Mouse (Mus musculus) liver, adult 2 months (tissue): ENCODE results near the gene Cldn20. TPM values are rescaled to one million over a fixed set of nuclear protein-coding genes. Genes with fewer than 3 reads are reported as not detected.

ENCODE experiments used
- DNase-seq: peaks from one replicate; pipeline ENCODE4 v3.0.0-alpha.2; 2011; ENCODE audit warnings: low read depth, low spot score; ENCODE audit errors: extremely low read depth
- H3K27ac ChIP-seq: fragments of 200-500 bp; replicated peaks from 2 replicates; pipeline ENCODE4 v1.5.1; 2012; ENCODE audit warnings: low read depth, mild to moderate bottlenecking, control low read depth, inconsistent platforms, low read length; ENCODE audit not compliant: insufficient read depth
- H3K27me3 ChIP-seq: fragments of 200-500 bp; 2 replicates; pipeline ENCODE4 v1.6.1; 2012; ENCODE audit warnings: mild to moderate bottlenecking, moderate library complexity, low read length, inconsistent platforms; ENCODE audit not compliant: control insufficient read depth, insufficient read depth
- H3K36me3 ChIP-seq: fragments of 200-500 bp; 2 replicates; pipeline ENCODE4 v1.6.1; 2012; ENCODE audit warnings: low read length, inconsistent platforms; ENCODE audit not compliant: control insufficient read depth, insufficient read depth
- H3K4me1 ChIP-seq: fragments of 200-500 bp; 2 replicates; pipeline ENCODE4 v1.6.1; 2011; ENCODE audit warnings: low read length; ENCODE audit not compliant: control insufficient read depth, insufficient read depth
- H3K4me3 ChIP-seq: fragments of 200-500 bp; 2 replicates; pipeline ENCODE4 v1.5.1; 2011; ENCODE audit warnings: low read depth, mild to moderate bottlenecking, control low read depth, low read length, moderate library complexity; ENCODE audit not compliant: insufficient read depth
- H3K79me2 ChIP-seq: fragments of 200-500 bp; 2 replicates; pipeline ENCODE4 v1.6.1; 2012; ENCODE audit warnings: inconsistent platforms, mild to moderate bottlenecking, low read length, moderate library complexity; ENCODE audit not compliant: control insufficient read depth, insufficient read depth
- H3K9ac ChIP-seq: fragments of 200-500 bp; 2 replicates; pipeline ENCODE4 v1.6.1; 2012; ENCODE audit warnings: low read depth, mild to moderate bottlenecking, control low read depth, inconsistent platforms, low read length
- CTCF ChIP-seq: fragments of 200-500 bp; IDR thresholded peaks from 2 replicates; pipeline ENCODE4 v1.5.1; 2011; ENCODE audit warnings: low read depth, low read length, control low read depth
- POLR2A ChIP-seq: fragments of 200-500 bp; IDR thresholded peaks from 2 replicates; pipeline ENCODE4 v1.6.1; 2011; ENCODE audit warnings: low read length, control low read depth; ENCODE audit not compliant: insufficient read depth; ENCODE audit errors: extremely low read depth
- WGBS: fragments of 180-500 bp; shearing (Covaris S2); methylation state at CpG from one replicate; pipeline ENCODE4 v1.1.7; 2018; 5-methylcytosine and 5-hydroxymethylcytosine counted together
- polyA plus RNA-seq: library from polyadenylated mRNA; depleted of rRNA; stranded (reverse); fragments of >200 nt; gene quantifications from 2 replicates; pipeline ENCODE4 v1.2.3, GENCODE M21; 2012
- total RNA-seq: library from RNA; depleted of rRNA; stranded (reverse); fragments of >200 nt; gene quantifications from 2 replicates; pipeline ENCODE4 v1.2.3, GENCODE M21; 2014

Gene Cldn20
- total and polyA plus RNA-seq, 2 experiments = 0.24 TPM; not detected in 1

- Histone ChIP-seq H3K27ac (no peak overlapping the region), H3K4me3 (no peak overlapping the region), H3K9ac (no peak overlapping the region), H3K79me2 (no peaks in the 10 kb centered on the region), H3K4me1 (peaks cover 2% of the 10 kb centered on the region), H3K27me3 (no peaks in the 10 kb centered on the region), H3K36me3 (peaks cover 2% of the 10 kb centered on the region; the same call in 1 of the 2 replicates)
- no peak for TF ChIP-seq POLR2A
- no peak for TF ChIP-seq CTCF
- no peak for DNase-seq
- WGBS = 50% methylated on average over 1 of the region's 1 CpGs
Observed at GRCm38 (mm10) chr17:3556251-3556650, 23.9 kb downstream of the Cldn20 start.

- Histone ChIP-seq H3K79me2 (no peaks in the 10 kb centered on the region), H3K4me3 (peak within 1 kb of the TSS; percentile 77)
- WGBS = under 1% methylated on average over 60 of the region's 60 CpGs
Observed at GRCm38 (mm10) chr17:3557331-3558311, 25.3 kb downstream of the Cldn20 start, which contains the start of gene Tfb1m. Gene Tfb1m (minus strand): TSS chr17:3557781.

GRCm38 (mm10) chr17:3558356-3558870 lies 26.1 kb downstream of the Cldn20 start:
- H3K27ac ChIP-seq = peak overlapping the region; percentile 71
- H3K79me2 ChIP-seq = no peaks in the 10 kb centered on the region
- H3K36me3 ChIP-seq = peaks cover 1% of the 10 kb centered on the region; the same call in 1 of the 2 replicates
- peak overlapping the region; percentile 54; the same call in 1 of the 2 replicates for H3K4me3 ChIP-seq
- no peaks in the 10 kb centered on the region for H3K27me3 ChIP-seq
- 32% methylated on average over 9 of the region's 9 CpGs for WGBS
- no peak overlapping the region for H3K9ac ChIP-seq
- peak; percentile 71 for DNase-seq
- H3K4me1 ChIP-seq = peaks cover 2% of the 10 kb centered on the region
- TF ChIP-seq CTCF (no peak), POLR2A (no peak)

More at GRCm38 (mm10) chr17:3557331-3558311, 25.3 kb downstream of the Cldn20 start, which contains the start of gene Tfb1m:
- Histone ChIP-seq H3K27me3 (no peaks in the 10 kb centered on the region), H3K4me1 (peaks cover 2% of the 10 kb centered on the region), H3K9ac (peak within 1 kb of the TSS; percentile 60), H3K27ac (peak within 1 kb of the TSS; percentile 74), H3K36me3 (peaks cover 2% of the 10 kb centered on the region; the same call in 1 of the 2 replicates)
- TF ChIP-seq CTCF (no peak), POLR2A (peak; percentile 58; the same call in 1 of the 2 replicates)
- peak; percentile 99 for DNase-seq

- Histone ChIP-seq H3K27me3 (no peaks in the 10 kb centered on the region), H3K36me3 (no peaks in the 10 kb centered on the region), H3K9ac (no peak overlapping the region), H3K27ac (no peak overlapping the region), H3K4me3 (no peak overlapping the region), H3K4me1 (peaks cover 2% of the 10 kb centered on the region), H3K79me2 (no peaks in the 10 kb centered on the region)
- 73% methylated on average over 3 of the region's 3 CpGs for WGBS
- TF ChIP-seq POLR2A = no peak
- TF ChIP-seq CTCF = no peak
- DNase-seq = peak; percentile 7
Observed at GRCm38 (mm10) chr17:3560534-3560933, 28.2 kb downstream of the Cldn20 start.

- DNase-seq = no peak
- WGBS = 53% methylated on average over 8 of the region's 8 CpGs
- no peaks in the 10 kb centered on the region for H3K79me2 ChIP-seq
- H3K9ac ChIP-seq = no peak overlapping the region
- no peak overlapping the region for H3K27ac ChIP-seq
- no peaks in the 10 kb centered on the region for H3K36me3 ChIP-seq
- H3K27me3 ChIP-seq = no peaks in the 10 kb centered on the region
- TF ChIP-seq POLR2A (no peak), CTCF (0 out of 2 replicates have a peak, but pooled peaks have one; percentile 15)
- H3K4me1 ChIP-seq = no peaks in the 10 kb centered on the region
- H3K4me3 ChIP-seq = no peak overlapping the region
Observed at GRCm38 (mm10) chr17:3562405-3562804, 30.1 kb downstream of the Cldn20 start.
